9 mouse cellular contexts compared by ENCODE assay signal in genomic region chr3:61361338-61361737, GRCm38 (mm10). TPM values are rescaled to one million over a fixed set of nuclear protein-coding genes. Genes with fewer than 3 reads are reported as not detected.
DNase-seq lines count a peak whose midpoint lies in the region; ATAC-seq and TF ChIP-seq lines count a peak whose summit lies in the region.
"Had no signal": no experiment of that assay in that cellular context is flagged by ENCODE, and none has a peak within 500 bp of the region (broad histone marks: within the 10 kb centered on the region; RNA-seq: fewer than 3 reads in every experiment).

Gene Rap2b, plus strand, starts transcription at chr3:61361638.

- H3K4me3 ChIP-seq in intestine, postnatal 0 days (ENCODE audit: low read depth, low read length) = no peak within 1 kb of the TSS
- H3K4me3 ChIP-seq in intestine, embryonic 16.5 days (ENCODE audit: low read length) = no peak within 1 kb of the TSS; the same call in 1 of the 2 replicates
- H3K4me3 ChIP-seq in bone marrow macrophage, adult 2 months (ENCODE audit: insufficient read depth, low read length) = no peak within 1 kb of the TSS

- DNase-seq in urinary bladder, postnatal 10 days (ENCODE audit: low spot score) = no peak
- no peak for DNase-seq in right cerebral cortex, adult 2 months (ENCODE audit: low spot score in 2 of 2)
- DNase-seq in adrenal gland, postnatal 36 days = no peak
- DNase-seq: lung, postnatal 4 days had no signal

- no peaks in the 10 kb centered on the region for H3K36me3 ChIP-seq in intestine, postnatal 0 days (ENCODE audit: control insufficient read depth, insufficient read depth)
- H3K36me3 ChIP-seq in intestine, embryonic 16.5 days (ENCODE audit: control insufficient read depth, insufficient read depth, low read length) = no peaks in the 10 kb centered on the region

- no peaks in the 10 kb centered on the region for H3K27me3 ChIP-seq in intestine, postnatal 0 days (replicated peaks; ENCODE audit: control insufficient read depth, insufficient read depth, low read length)
- H3K27me3 ChIP-seq in intestine, embryonic 16.5 days (replicated peaks; ENCODE audit: control insufficient read depth, insufficient read depth, low read length) = no peaks in the 10 kb centered on the region

- no peak within 1 kb of the TSS for H3K27ac ChIP-seq in intestine, postnatal 0 days (ENCODE audit: low read depth, low read length)
- H3K27ac ChIP-seq in intestine, embryonic 16.5 days (ENCODE audit: low read length) = no peak within 1 kb of the TSS
- H3K27ac ChIP-seq in bone marrow macrophage, adult 2 months (ENCODE audit: insufficient read depth, low read depth, low read length) = peak within 1 kb of the TSS; percentile 92

- H3K4me2 ChIP-seq in intestine, postnatal 0 days (replicated peaks; ENCODE audit: low read depth) = peak within 1 kb of the TSS; percentile 93
- no peak within 1 kb of the TSS for H3K4me2 ChIP-seq in intestine, embryonic 16.5 days (ENCODE audit: low read depth, low read length)

- WGBS in intestine, postnatal 0 days = 63% methylated on average over 1 of the region's 1 CpGs
- 78% methylated on average over 1 of the region's 1 CpGs for WGBS in intestine, embryonic 16.5 days

- H3K9ac ChIP-seq in intestine, postnatal 0 days (ENCODE audit: low read depth, low read length) = no peak within 1 kb of the TSS
- no peak within 1 kb of the TSS for H3K9ac ChIP-seq in intestine, embryonic 16.5 days (ENCODE audit: low read depth, low read length)

- no peaks in the 10 kb centered on the region for H3K4me1 ChIP-seq in intestine, postnatal 0 days (replicated peaks; ENCODE audit: control insufficient read depth, insufficient read depth, low read length)
- 0 out of 2 replicates have a peak, but pooled peaks cover 4% of the 10 kb centered on the region for H3K4me1 ChIP-seq in intestine, embryonic 16.5 days (ENCODE audit: control insufficient read depth, insufficient read depth, low read length)
- peaks cover 11% of the 10 kb centered on the region for H3K4me1 ChIP-seq in bone marrow macrophage, adult 2 months (ENCODE audit: control insufficient read depth, insufficient read depth, low read length)

- no peak for TF ChIP-seq POLR2A in bone marrow macrophage, adult 2 months (IDR thresholded peaks at IDR 0.05; ENCODE audit: borderline replicate concordance, low read depth, low read length)

- no peaks in the 10 kb centered on the region for H3K9me3 ChIP-seq in intestine, postnatal 0 days (ENCODE audit: control insufficient read depth)
- H3K9me3 ChIP-seq in intestine, embryonic 16.5 days (ENCODE audit: control insufficient read depth, low read length) = no peaks in the 10 kb centered on the region

- ATAC-seq in intestine, postnatal 0 days = no peak
- ATAC-seq in intestine, embryonic 16.5 days = no peak
- ATAC-seq in hematopoietic stem cell, adult 5-6 weeks (replicated peaks in 1 of 2; ENCODE audit: insufficient read depth in 1 of 2, low FRiP score in 2 of 2, low TSS enrichment in 1 of 2, low read depth in 1 of 2, poor library complexity in 2 of 2, severe bottlenecking in 2 of 2) = no peak
- ATAC-seq in megakaryocyte, adult 5-6 weeks (ENCODE audit: poor library complexity, severe bottlenecking) = no peak

- no peak for TF ChIP-seq CTCF in intestine, postnatal 0 days (IDR thresholded peaks at IDR 0.05; ENCODE audit: low read depth)
- no peak for TF ChIP-seq CTCF in bone marrow macrophage, adult 2 months (IDR thresholded peaks at IDR 0.05; ENCODE audit: low read depth, low read length)

RNA-seq across cellular contexts. Expression of gene Rap2b, which starts in this region (rescaled TPM):
- 3.9 and 4.1 TPM in 2 replicates for polyA plus RNA-seq in intestine, postnatal 0 days (2015; fragmentation: Nextera tagmentation; extraction: Ambion mirVana)
- 4.5 and 4.9 TPM in 2 replicates for polyA plus RNA-seq in intestine, embryonic 16.5 days (2015; fragmentation: Nextera tagmentation; extraction: Ambion mirVana)
- 62.7 and 64.1 TPM in 2 replicates for polyA plus RNA-seq in bone marrow macrophage, adult 2 months (2012; ENCODE audit: insufficient read depth, insufficient read length, missing spikeins)
- total RNA-seq in hematopoietic stem cell, adult 5-6 weeks (2017) = 7.6 and 11.1 TPM in 2 replicates
- 10.8 and 11.4 TPM in 2 replicates for total RNA-seq in megakaryocyte, adult 5-6 weeks (2015)
- 15.0 and 19.4 TPM in 2 replicates for total RNA-seq in megakaryocyte, adult 5-6 weeks (2017)
- 1 to 10 TPM; 4.4 to 5.4 TPM for total RNA-seq in adrenal gland, postnatal 36 days (2021)

Comparison
In these comparisons a context has a peak if more than half of its experiments do, and no peak if none do; other contexts are left out.
1. RNA of gene Rap2b (polyA plus RNA-seq): 62.7 to 64.1 TPM in bone marrow macrophage, adult 2 months; 4.5 to 4.9 TPM in intestine, embryonic 16.5 days and 3.9 to 4.1 TPM in intestine, postnatal 0 days; every median in the first group is over 10 times any median in the second.